Mouse (Mus musculus) limb, embryonic 10.5 days (tissue): ENCODE measurements at regions not wholly inside any gene's neighbourhood (a gene's known extent, or its start where the extent isn't known, plus 50 kb on each side); places are given as distances from the start of the nearest gene placed in this dataset.

Experiments
- DNase-seq: peaks from one replicate; pipeline ENCODE4 v3.0.0-alpha.2; 2017; ENCODE audit warnings: low spot score
- H3K27ac ChIP-seq: fragments of 300-500 bp; sonication (generic); 2 replicates; pipeline ENCODE4 v1.5.1; 2016; ENCODE audit warnings: mild to moderate bottlenecking
- H3K27me3 ChIP-seq: fragments of 300-500 bp; sonication (generic); 2 replicates; pipeline ENCODE4 v1.6.1; 2016; ENCODE audit warnings: low read depth, mild to moderate bottlenecking; ENCODE audit not compliant: poor library complexity, severe bottlenecking
- H3K36me3 ChIP-seq: fragments of 300-500 bp; sonication (generic); 2 replicates; pipeline ENCODE4 v1.6.1; 2016; ENCODE audit warnings: mild to moderate bottlenecking, moderate library complexity
- H3K4me1 ChIP-seq: fragments of 300-500 bp; sonication (generic); 2 replicates; pipeline ENCODE4 v1.6.1; 2016
- H3K4me3 ChIP-seq: fragments of 300-500 bp; sonication (generic); 2 replicates; pipeline ENCODE4 v1.5.1; 2016; ENCODE audit warnings: mild to moderate bottlenecking, moderate library complexity
- H3K9me3 ChIP-seq: fragments of 300-500 bp; sonication (generic); replicated peaks from 2 replicates; pipeline ENCODE4 v1.6.1; 2016; ENCODE audit warnings: mild to moderate bottlenecking
- WGBS: fragments of 180-500 bp; shearing (Covaris S2); methylation state at CpG from one replicate; pipeline ENCODE4 v1.1.7; 2016; 5-methylcytosine and 5-hydroxymethylcytosine counted together

GRCm38 (mm10) chr16:75360791-75361190, 225.1 kb downstream of the Lipi start:
- no peaks in the 10 kb centered on the region for H3K36me3 ChIP-seq
- H3K27me3 ChIP-seq: no peaks in the 10 kb centered on the region
- DNase-seq: no peak
- H3K4me1 ChIP-seq: no peaks in the 10 kb centered on the region
- H3K4me3 ChIP-seq: no peak overlapping the region
- H3K9me3 ChIP-seq: no peaks in the 10 kb centered on the region
- 94% methylated on average over 4 of the region's 4 CpGs for WGBS
- H3K27ac ChIP-seq: no peak overlapping the region

- no peaks in the 10 kb centered on the region for H3K27me3 ChIP-seq
- no peaks in the 10 kb centered on the region for H3K9me3 ChIP-seq
- no peak overlapping the region for H3K27ac ChIP-seq
- H3K4me1 ChIP-seq: no peaks in the 10 kb centered on the region
- H3K36me3 ChIP-seq: no peaks in the 10 kb centered on the region
- no peak overlapping the region for H3K4me3 ChIP-seq
- 90% methylated on average over 1 of the region's 1 CpGs for WGBS
- no peak for DNase-seq
Observed at GRCm38 (mm10) chr16:75353394-75353793, 232.5 kb downstream of the Lipi start.

DNA sequence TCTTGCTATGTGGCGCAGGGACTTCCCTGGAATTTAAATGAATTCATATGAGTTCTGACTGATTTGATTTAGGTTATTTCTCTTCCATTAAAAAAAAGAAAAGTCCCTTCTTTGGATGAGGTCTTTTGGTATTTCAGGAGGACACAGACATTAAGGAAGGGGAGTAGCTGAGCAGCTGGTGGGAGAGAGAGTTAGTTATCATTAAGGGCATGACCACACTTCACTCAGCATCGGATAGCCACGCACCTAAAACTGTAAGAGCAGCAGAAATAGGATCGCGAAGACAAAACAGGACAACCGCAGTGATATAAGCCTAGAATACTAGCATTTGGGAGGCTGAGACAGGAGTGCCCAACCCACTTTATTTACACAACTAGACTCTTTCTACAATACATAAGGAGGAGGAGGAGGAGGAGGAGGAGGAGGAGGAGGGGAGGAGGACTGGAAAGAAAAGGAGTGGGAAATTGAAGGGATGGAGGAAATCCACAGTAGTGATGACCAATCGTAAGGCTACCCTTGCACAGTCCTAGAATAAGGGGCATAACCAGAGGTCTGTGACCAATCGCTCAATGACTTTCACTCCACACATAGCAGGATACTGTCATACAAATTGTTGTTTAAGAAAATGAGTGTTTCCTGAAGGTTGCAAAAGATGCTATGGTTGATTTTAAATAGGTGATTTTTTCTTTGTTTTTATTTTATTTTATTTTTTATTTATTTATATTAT, 241.5 kb downstream of the Lipi start:
- no peaks in the 10 kb centered on the region for H3K4me1 ChIP-seq
- WGBS: 93% methylated on average over 8 of the region's 8 CpGs
- H3K4me3 ChIP-seq: no peak overlapping the region
- no peaks in the 10 kb centered on the region for H3K27me3 ChIP-seq
- H3K36me3 ChIP-seq: no peaks in the 10 kb centered on the region
- no peak for DNase-seq
- H3K9me3 ChIP-seq: no peaks in the 10 kb centered on the region
- H3K27ac ChIP-seq: no peak overlapping the region

GRCm38 (mm10) chr16:75343028-75343901, 242.6 kb downstream of the Lipi start:
- no peaks in the 10 kb centered on the region for H3K27me3 ChIP-seq
- H3K4me1 ChIP-seq: no peaks in the 10 kb centered on the region
- H3K4me3 ChIP-seq: no peak overlapping the region
- WGBS: 54% methylated on average over 11 of the region's 11 CpGs
- no peaks in the 10 kb centered on the region for H3K36me3 ChIP-seq
- H3K9me3 ChIP-seq: no peaks in the 10 kb centered on the region
- no peak overlapping the region for H3K27ac ChIP-seq
- no peak for DNase-seq

- Histone ChIP-seq H3K4me3 (no peak overlapping the region), H3K27ac (no peak overlapping the region), H3K4me1 (no peaks in the 10 kb centered on the region), H3K27me3 (no peaks in the 10 kb centered on the region), H3K9me3 (no peaks in the 10 kb centered on the region), H3K36me3 (no peaks in the 10 kb centered on the region)
- DNase-seq: no peak
- WGBS: 94% methylated on average over 2 of the region's 2 CpGs
Observed at GRCm38 (mm10) chr16:75334228-75334627, 251.6 kb downstream of the Lipi start.

- Histone ChIP-seq H3K4me1 (no peaks in the 10 kb centered on the region), H3K27ac (no peak overlapping the region), H3K9me3 (no peaks in the 10 kb centered on the region), H3K4me3 (no peak overlapping the region), H3K36me3 (no peaks in the 10 kb centered on the region), H3K27me3 (no peaks in the 10 kb centered on the region)
- no peak for DNase-seq
- WGBS: 72% methylated on average over 5 of the region's 5 CpGs
Observed at GRCm38 (mm10) chr16:75333750-75334149, 252.1 kb downstream of the Lipi start.

GRCm38 (mm10) chr16:75332853-75333252, 253.0 kb downstream of the Lipi start:
- no peak for DNase-seq
- H3K27me3 ChIP-seq: no peaks in the 10 kb centered on the region
- no peaks in the 10 kb centered on the region for H3K9me3 ChIP-seq
- no peak overlapping the region for H3K4me3 ChIP-seq
- H3K36me3 ChIP-seq: no peaks in the 10 kb centered on the region
- H3K27ac ChIP-seq: no peak overlapping the region
- no peaks in the 10 kb centered on the region for H3K4me1 ChIP-seq
- WGBS: 91% methylated on average over 4 of the region's 4 CpGs

DNA sequence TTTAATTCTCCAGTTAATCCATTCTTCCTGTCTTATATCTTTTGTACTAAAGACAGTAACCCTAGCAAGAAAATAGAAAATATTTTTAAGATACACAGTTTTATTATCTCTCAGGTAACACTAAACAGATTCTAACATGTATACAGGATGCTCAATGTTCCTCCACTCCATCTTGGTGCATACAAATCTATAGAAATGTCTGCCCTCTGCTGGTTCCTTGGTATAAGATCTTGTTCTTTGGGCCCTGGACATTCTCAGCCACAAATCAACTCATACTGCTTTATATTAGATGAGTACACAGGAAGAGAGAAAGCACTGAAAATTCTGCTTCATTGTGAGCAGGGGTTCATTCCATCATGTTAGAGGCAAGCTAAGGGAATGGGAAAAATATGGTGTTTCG, 260.6 kb downstream of the Lipi start:
- H3K9me3 ChIP-seq: no peaks in the 10 kb centered on the region
- no peak overlapping the region for H3K4me3 ChIP-seq
- no peak for DNase-seq
- H3K36me3 ChIP-seq: no peaks in the 10 kb centered on the region
- H3K27me3 ChIP-seq: no peaks in the 10 kb centered on the region
- WGBS: 88% methylated on average over 1 of the region's 1 CpGs
- no peaks in the 10 kb centered on the region for H3K4me1 ChIP-seq
- no peak overlapping the region for H3K27ac ChIP-seq

GRCm38 (mm10) chr16:75304743-75305142, 281.1 kb downstream of the Lipi start:
- 83% methylated on average over 4 of the region's 4 CpGs for WGBS
- no peak for DNase-seq
- Histone ChIP-seq H3K9me3 (no peaks in the 10 kb centered on the region), H3K27ac (no peak overlapping the region), H3K36me3 (no peaks in the 10 kb centered on the region), H3K4me3 (no peak overlapping the region), H3K4me1 (no peaks in the 10 kb centered on the region), H3K27me3 (no peaks in the 10 kb centered on the region)

DNA sequence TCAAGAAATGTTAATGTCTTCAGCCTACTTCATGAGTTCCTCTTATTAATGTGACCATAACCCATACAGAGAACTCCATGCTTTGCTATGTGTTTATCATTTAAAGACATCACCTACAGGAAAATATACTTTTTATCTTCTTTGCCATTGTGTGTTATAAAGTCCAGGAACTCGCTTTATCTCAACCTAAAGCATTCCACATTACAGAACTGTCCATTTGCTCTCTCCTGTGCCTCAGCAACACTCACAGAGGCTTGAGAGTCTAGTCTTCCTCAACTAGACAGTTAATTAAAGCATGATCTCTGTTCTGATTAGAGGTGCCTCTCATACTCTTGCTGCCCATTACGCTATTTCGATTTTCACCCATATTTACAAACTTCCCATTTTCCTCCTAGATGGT, 288.4 kb downstream of the Lipi start:
- Histone ChIP-seq H3K27me3 (no peaks in the 10 kb centered on the region), H3K9me3 (no peaks in the 10 kb centered on the region), H3K27ac (no peak overlapping the region), H3K4me3 (no peak overlapping the region), H3K36me3 (no peaks in the 10 kb centered on the region), H3K4me1 (no peaks in the 10 kb centered on the region)
- WGBS: 90% methylated on average over 3 of the region's 3 CpGs
- DNase-seq: no peak

DNA sequence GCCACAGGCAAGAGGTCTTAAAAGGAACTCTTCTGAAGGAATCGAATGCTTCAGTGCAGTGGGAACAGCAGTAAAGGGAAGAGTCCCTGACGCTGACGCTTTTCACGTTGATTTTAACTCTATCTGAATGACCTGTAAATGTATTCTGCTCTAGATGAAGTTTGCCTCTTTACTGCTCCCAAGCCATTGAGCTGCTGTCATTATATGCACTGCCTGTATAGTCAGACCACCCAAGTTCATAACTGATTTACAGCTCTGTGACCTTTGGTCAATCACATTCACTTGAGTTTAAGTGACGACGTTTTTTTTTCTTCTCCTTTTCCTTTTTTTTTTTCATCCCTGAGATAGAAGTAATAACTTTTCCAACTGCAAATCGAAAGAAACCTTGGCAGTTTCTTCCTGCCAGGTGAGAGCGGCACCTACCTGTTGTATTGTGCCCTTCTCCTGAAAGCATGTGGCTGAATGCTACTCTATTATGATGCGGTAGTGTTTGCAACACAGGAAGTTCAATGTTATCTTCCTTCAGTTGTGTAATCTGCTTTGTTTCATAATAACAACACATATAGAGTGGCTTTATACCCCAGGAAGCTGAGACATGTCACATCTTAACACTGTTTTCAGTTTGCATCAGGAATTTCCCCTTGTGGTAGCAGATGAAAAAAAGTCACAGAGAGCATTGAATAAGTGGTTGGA, 293.0 kb downstream of the Lipi start:
- Histone ChIP-seq H3K27me3 (no peaks in the 10 kb centered on the region), H3K9me3 (no peaks in the 10 kb centered on the region), H3K4me1 (no peaks in the 10 kb centered on the region), H3K27ac (no peak overlapping the region), H3K4me3 (no peak overlapping the region), H3K36me3 (no peaks in the 10 kb centered on the region)
- 76% methylated on average over 9 of the region's 9 CpGs for WGBS
- no peak for DNase-seq

GRCm38 (mm10) chr16:75291194-75291593, 294.7 kb downstream of the Lipi start:
- no peak for DNase-seq
- H3K4me3 ChIP-seq: no peak overlapping the region
- no peaks in the 10 kb centered on the region for H3K36me3 ChIP-seq
- 54% methylated on average over 4 of the region's 4 CpGs for WGBS
- no peaks in the 10 kb centered on the region for H3K9me3 ChIP-seq
- H3K27ac ChIP-seq: no peak overlapping the region
- H3K27me3 ChIP-seq: no peaks in the 10 kb centered on the region
- no peaks in the 10 kb centered on the region for H3K4me1 ChIP-seq

- Histone ChIP-seq H3K4me1 (no peaks in the 10 kb centered on the region), H3K36me3 (no peaks in the 10 kb centered on the region), H3K4me3 (no peak overlapping the region), H3K27me3 (no peaks in the 10 kb centered on the region), H3K27ac (no peak overlapping the region), H3K9me3 (no peaks in the 10 kb centered on the region)
- 91% methylated on average over 1 of the region's 1 CpGs for WGBS
- no peak for DNase-seq
Observed at GRCm38 (mm10) chr16:75287150-75287549, 298.7 kb downstream of the Lipi start.
